Mouse (Mus musculus) adrenal gland, postnatal 4 days (tissue): ENCODE data around the gene Sncb. TPM values are rescaled to one million over a fixed set of nuclear protein-coding genes. Genes with fewer than 3 reads are reported as not detected.
"Not testable (repeated sequence)": the region's sequence is repeated elsewhere in the genome, so short reads cannot be mapped to it uniquely, and the experiment has no call there.

ENCODE experiments used
- DNase-seq, 2 experiments: peaks; one replicate each; pipeline ENCODE4 v3.0.0; 2021 to 2022; ENCODE audit warnings: low spot score in 2 of 2, mixed read lengths in 2 of 2
- long read RNA-seq, 2 experiments: library from polyadenylated mRNA; stranded (forward); transcript quantifications; one replicate each; pipeline ENCODE4 v2.0.0; 2021
- total RNA-seq, 2 experiments: library from RNA; stranded (reverse); gene quantifications; 2 replicates each; pipeline ENCODE4 v1.2.3; 2021

Sncb gene
- 1 to 10 TPM; 3.9 to 4.7 TPM for total RNA-seq
- long read RNA-seq, experiment 1, partial matches to known transcripts: 0 of 1 reads
- long read RNA-seq, experiment 1, other reads (novel, unspliced or antisense): 0 of 1 reads
- long read RNA-seq, experiment 2: 0 reads

GRCm38 (mm10) chr13:54766192-54766768 lies at the start of gene Sncb:
Gene Sncb, minus strand, starts transcription at chr13:54766595.
- DNase-seq: peak in 1 of 2 experiments; percentile 44

GRCm38 (mm10) chr13:54813381-54813780 lies 47.0 kb upstream of the Sncb start:
- DNase-seq: no peak

- DNase-seq: no peak
Observed at GRCm38 (mm10) chr13:54811476-54811875, 45.1 kb upstream of the Sncb start.

- no peak for DNase-seq
Observed at GRCm38 (mm10) chr13:54808067-54808466, 41.7 kb upstream of the Sncb start.

- DNase-seq: no peak
Observed at GRCm38 (mm10) chr13:54806434-54806976, 40.1 kb upstream of the Sncb start.

- no peak for DNase-seq
Observed at GRCm38 (mm10) chr13:54805134-54805838, 38.9 kb upstream of the Sncb start.

GRCm38 (mm10) chr13:54803010-54803409 lies 36.6 kb upstream of the Sncb start:
- no peak for DNase-seq

GRCm38 (mm10) chr13:54800206-54800605 lies 33.8 kb upstream of the Sncb start:
- DNase-seq: no peak

GRCm38 (mm10) chr13:54799701-54800100 lies 33.3 kb upstream of the Sncb start:
- peak in 1 of 2 experiments; percentile 44 for DNase-seq

GRCm38 (mm10) chr13:54798740-54799139 lies 32.3 kb upstream of the Sncb start:
- DNase-seq: no peak

GRCm38 (mm10) chr13:54797861-54798643 lies 31.7 kb upstream of the Sncb start:
- DNase-seq: no peak

- no peak for DNase-seq
Observed at GRCm38 (mm10) chr13:54797356-54797755, 31.0 kb upstream of the Sncb start.

- DNase-seq: no peak
Observed at GRCm38 (mm10) chr13:54794843-54795242, 28.4 kb upstream of the Sncb start.

- no peak for DNase-seq
Observed at GRCm38 (mm10) chr13:54794002-54794577, 27.7 kb upstream of the Sncb start.

GRCm38 (mm10) chr13:54792259-54793230 lies 26.1 kb upstream of the Sncb start:
- no peak for DNase-seq

GRCm38 (mm10) chr13:54789561-54790397 lies 23.4 kb upstream of the Sncb start:
- no peak for DNase-seq

GRCm38 (mm10) chr13:54788740-54789560 lies 22.6 kb upstream of the Sncb start, which contains the start of gene Tspan17:
Gene Tspan17, plus strand, starts transcription at chr13:54789377.
- peak; percentile 92 to 93 for DNase-seq

GRCm38 (mm10) chr13:54787591-54787990 lies 21.2 kb upstream of the Sncb start:
- DNase-seq: not testable (repeated sequence)
